Mouse (Mus musculus) large intestine, adult 2 months (tissue): ENCODE results near the gene Auts2. TPM values are rescaled to one million over a fixed set of nuclear protein-coding genes. Genes with fewer than 3 reads are reported as not detected.

Source experiments
- DNase-seq: peaks from one replicate; pipeline ENCODE4 v3.0.0-alpha.2; 2012; ENCODE audit warnings: low read depth, low spot score
- WGBS: fragments of 180-500 bp; shearing (Covaris S2); methylation state at CpG from one replicate; pipeline ENCODE4 v1.1.7; 2018; 5-methylcytosine and 5-hydroxymethylcytosine counted together
- polyA plus RNA-seq: library from polyadenylated mRNA; depleted of rRNA; stranded (reverse); fragments of >200 nt; gene quantifications from 2 replicates; pipeline ENCODE4 v1.2.3, GENCODE M21; 2012

Auts2 gene
- polyA plus RNA-seq, 1 experiment = 5.9 TPM

DNA sequence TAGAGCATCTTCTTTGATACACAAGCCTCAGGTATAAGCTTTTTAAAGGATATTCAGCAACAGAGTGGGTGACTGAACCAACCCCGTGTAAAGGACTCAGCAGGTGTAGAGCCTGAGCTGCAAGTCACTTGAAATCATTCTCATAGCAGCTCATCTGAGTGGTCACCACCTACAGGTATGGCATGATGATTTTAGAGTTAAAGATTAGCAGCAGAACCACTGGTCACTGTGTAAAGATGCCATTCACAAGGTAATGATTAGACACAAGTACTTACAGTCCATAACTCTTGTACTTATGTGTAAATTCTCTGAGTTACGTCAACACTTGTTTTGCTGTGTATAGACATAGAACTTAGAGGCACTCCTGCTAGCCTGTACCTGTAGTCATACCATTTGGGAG is 327.0 kb downstream of the Auts2 start:
- 64% methylated on average over 2 of the region's 2 CpGs for WGBS

GRCm38 (mm10) chr5:132212446-132212845 is 330.7 kb downstream of the Auts2 start:
- no peak for DNase-seq
- WGBS = 35% methylated on average over 2 of the region's 2 CpGs

More for the DNA sequence above, 327.0 kb downstream of the Auts2 start:
- DNase-seq = no peak

DNA sequence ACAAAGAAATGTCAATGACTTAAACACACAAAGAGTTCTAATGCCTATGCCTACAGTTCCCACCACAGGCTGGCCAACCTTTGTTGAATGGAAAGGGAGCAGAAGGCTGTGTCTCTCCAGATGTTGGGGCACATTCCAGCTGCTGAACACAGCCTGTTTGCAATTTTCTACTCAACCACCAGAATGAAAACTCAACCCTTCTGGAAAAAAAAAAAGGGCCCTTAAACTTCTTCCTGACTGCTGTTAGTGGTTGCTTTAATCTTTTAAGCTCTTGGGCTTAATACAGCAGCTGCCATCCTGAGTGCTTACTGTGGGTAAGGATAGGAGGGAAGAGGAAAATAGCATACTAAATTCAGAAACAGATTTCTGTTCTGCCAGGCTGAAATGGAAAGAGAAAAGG is 333.4 kb downstream of the Auts2 start:
- no peak for DNase-seq

- WGBS = 92% methylated on average over 1 of the region's 1 CpGs
Observed at GRCm38 (mm10) chr5:132206220-132206619, 336.9 kb downstream of the Auts2 start.

GRCm38 (mm10) chr5:132203846-132204245 is 339.3 kb downstream of the Auts2 start:
- WGBS = 87% methylated on average over 11 of the region's 11 CpGs
- no peak for DNase-seq

More at GRCm38 (mm10) chr5:132206220-132206619, 336.9 kb downstream of the Auts2 start:
- DNase-seq = no peak

GRCm38 (mm10) chr5:132201077-132201645 is 342.0 kb downstream of the Auts2 start:
- DNase-seq = no peak
- WGBS = 51% methylated on average over 4 of the region's 4 CpGs

DNA sequence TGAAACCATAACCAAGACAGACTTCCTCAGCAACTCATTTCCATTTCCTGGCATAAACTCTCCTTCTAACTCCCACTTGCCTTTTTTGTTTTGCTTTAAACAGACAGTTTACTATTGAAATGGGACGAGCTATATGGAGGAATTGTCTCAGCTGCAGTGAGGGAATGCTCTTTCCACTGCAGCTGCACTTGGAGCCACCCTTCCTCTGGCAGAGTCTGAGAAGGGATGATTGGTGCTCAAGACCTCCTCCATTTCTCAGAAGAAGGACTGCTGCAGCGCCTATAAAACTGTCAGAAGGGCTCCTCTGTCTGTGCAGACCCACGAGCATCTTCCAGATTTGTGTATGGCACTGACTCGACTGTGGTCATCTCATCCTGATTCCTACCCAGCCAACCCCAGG is 342.5 kb downstream of the Auts2 start:
- DNase-seq = no peak
- WGBS = 46% methylated on average over 4 of the region's 4 CpGs

DNA sequence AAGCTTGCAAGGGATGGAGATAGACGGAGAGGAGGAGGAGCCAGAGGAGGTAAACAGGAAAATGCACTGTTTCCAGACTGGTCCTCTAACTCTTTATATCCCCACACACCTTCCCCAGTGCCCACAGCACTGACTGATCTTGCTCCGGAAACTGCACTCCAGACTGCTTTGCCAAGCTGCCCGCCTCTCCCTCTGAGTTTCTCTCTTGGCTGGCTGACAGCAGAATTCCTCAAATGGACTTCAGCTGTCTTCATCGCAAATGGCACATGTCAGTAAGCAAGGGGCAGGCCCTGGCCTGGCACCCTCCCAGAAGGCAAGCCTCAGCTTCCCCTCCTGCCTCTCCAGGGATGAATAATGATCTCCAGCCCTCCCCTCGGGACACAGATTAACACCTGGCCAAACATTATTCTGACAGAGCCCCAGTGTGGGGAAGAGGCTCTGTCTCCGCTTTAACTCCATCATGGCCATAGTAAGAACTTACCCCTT is 348.1 kb downstream of the Auts2 start:
- DNase-seq = no peak
- 24% methylated on average over 6 of the region's 6 CpGs for WGBS

- DNase-seq = no peak
- 55% methylated on average over 4 of the region's 4 CpGs for WGBS
Observed at GRCm38 (mm10) chr5:132190190-132190589, 353.0 kb downstream of the Auts2 start.

DNA sequence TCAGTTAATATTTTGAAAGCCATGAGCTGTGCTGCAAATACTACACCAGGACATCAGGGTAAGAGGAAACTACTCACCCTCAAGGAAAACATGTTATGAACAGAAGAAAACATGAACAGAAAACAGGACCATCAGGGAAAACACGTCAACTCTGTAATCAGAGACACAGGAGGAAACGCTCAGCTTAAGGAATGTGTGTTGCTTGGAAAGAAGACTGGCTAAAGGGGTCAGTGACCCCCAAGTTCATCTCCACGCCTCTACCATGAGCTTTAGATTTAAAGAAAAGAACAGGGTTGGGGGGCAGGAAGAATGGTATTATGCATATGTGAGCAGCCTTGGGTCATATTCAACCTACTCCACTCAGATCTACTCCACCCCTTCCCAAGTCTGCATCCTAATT is 356.5 kb downstream of the Auts2 start:
- no peak for DNase-seq
- 79% methylated on average over 3 of the region's 3 CpGs for WGBS

DNA sequence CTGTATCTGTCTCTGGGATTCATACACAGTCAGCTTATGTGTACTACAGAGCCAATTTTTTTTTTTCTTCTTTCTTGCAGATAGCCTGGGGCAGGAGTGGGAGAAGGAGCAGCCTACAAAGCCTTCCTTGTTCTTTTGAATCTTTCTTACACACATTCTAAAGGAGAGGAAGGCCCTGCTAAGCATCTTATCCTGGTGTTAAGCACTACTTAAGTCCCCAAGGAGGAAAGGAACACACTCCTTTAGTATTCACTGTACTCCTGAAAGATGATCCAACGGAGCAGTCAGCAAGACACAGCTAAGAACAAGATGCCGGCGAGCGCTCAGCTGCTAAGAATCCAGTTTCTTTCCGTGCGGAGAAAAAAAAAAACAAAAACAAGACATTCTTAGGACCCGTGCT is 356.9 kb downstream of the Auts2 start:
- 80% methylated on average over 7 of the region's 7 CpGs for WGBS
- no peak for DNase-seq

DNA sequence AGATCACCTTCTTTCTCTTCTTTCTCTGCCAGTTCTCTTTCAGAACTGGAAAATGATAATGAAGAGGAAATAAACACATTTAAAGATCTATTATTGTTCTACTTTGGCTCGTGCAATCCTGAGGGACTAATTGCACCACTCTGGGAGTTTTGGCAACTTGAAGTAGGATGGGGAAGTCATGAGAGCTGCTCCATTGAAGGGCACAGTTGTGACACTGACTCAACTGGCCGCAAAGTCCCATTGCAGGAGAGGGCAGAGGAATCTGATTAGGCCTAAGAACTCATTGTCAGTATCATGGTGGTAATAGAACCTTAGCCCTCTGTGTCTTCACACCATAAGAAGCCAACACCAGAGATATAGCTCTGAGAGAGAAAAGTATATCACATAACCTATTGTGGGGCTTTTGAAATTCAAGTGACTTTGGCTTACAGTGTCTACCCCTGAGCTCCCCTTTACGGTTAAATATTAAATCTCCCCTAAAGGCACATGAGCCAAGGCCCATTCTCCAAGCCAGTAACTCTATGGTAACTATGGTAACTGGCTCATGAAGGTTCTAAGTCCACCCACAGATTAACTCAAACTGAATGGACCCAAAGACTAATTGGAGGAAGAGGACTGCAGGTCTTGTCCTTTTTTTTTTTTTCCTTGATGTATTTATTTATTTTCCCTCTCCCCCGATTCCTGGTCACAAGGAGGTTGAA is 358.6 kb downstream of the Auts2 start:
- 32% methylated on average over 4 of the region's 4 CpGs for WGBS
- no peak for DNase-seq

GRCm38 (mm10) chr5:132182077-132182476 is 361.1 kb downstream of the Auts2 start:
- 91% methylated on average over 9 of the region's 9 CpGs for WGBS
- no peak for DNase-seq

DNA sequence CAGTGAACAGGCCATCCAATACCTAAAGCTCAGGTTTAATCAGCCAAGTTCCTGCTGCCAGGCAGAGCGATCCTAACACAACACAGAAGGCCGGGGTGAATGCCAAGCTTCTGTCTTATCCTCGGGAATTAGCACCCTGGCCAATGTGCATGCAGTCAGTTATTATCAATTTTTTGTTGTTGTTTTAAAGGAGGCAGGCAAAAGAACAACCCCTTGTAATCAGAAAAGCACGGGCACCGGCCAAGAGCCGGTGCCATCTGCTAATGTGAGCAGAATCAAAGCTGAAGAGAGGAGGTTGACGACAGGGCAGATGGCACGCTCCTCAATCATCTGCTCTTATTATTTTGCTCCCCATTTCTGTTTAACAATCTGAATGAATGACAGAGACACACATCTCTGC is 373.1 kb downstream of the Auts2 start:
- DNase-seq = no peak
- 88% methylated on average over 8 of the region's 8 CpGs for whole genome bisulfite sequencing

GRCm38 (mm10) chr5:132168805-132169204 is 374.3 kb downstream of the Auts2 start:
- 84% methylated on average over 5 of the region's 5 CpGs for WGBS
- DNase-seq = no peak

GRCm38 (mm10) chr5:132168224-132168623 is 374.9 kb downstream of the Auts2 start:
- no peak for DNase-seq
- 87% methylated on average over 5 of the region's 5 CpGs for WGBS

- 75% methylated on average over 3 of the region's 3 CpGs for WGBS
- DNase-seq = no peak
Observed at GRCm38 (mm10) chr5:132166559-132166958, 376.6 kb downstream of the Auts2 start.

DNA sequence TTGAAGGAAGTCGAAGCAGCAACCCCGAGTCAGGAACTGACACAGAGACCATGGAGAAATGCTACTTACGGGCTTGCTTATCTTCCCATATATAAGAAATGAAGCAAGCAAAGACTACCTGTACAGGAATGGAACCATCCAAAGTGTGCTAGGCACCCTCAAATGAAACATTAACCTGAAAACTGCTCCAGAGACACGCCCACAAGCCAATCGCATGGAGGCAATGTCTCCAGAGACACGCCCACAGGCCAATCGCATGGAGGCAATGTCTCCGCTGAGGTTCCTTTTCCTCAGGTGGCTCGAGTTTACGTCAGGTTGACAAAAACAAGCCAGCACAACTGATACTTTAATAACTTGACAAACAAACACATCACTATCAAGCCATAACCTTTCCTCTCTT is 379.2 kb downstream of the Auts2 start:
- WGBS = 50% methylated on average over 10 of the region's 10 CpGs
- DNase-seq = peak; percentile 13

DNA sequence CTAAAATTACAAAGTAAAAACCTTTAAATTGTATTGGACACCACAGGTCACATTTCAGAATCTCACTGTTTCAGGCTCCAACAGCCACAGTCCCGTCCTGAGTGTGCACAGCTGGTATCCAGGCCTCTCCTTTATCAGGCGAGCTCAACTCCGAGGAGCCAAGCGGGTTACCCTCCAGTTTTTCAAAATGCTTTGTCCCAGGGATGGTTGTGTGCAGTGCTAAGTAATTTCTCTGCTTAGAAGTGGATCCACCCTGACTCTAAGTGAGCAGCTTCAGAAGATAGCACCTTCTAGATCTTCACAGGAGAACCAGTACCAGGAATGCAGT is 381.0 kb downstream of the Auts2 start:
- 86% methylated on average over 4 of the region's 4 CpGs for WGBS
- no peak for DNase-seq

- no peak for DNase-seq
- WGBS = 59% methylated on average over 9 of the region's 9 CpGs
Observed at GRCm38 (mm10) chr5:132161338-132162205, 381.6 kb downstream of the Auts2 start.

GRCm38 (mm10) chr5:132144181-132144580 is 399.0 kb downstream of the Auts2 start:
- DNase-seq = no peak

More at GRCm38 (mm10) chr5:132144181-132144580, 399.0 kb downstream of the Auts2 start:
- 92% methylated on average over 4 of the region's 4 CpGs for WGBS
